Mouse (Mus musculus): Measurements from ENCODE around the gene Evc2.

DNA sequence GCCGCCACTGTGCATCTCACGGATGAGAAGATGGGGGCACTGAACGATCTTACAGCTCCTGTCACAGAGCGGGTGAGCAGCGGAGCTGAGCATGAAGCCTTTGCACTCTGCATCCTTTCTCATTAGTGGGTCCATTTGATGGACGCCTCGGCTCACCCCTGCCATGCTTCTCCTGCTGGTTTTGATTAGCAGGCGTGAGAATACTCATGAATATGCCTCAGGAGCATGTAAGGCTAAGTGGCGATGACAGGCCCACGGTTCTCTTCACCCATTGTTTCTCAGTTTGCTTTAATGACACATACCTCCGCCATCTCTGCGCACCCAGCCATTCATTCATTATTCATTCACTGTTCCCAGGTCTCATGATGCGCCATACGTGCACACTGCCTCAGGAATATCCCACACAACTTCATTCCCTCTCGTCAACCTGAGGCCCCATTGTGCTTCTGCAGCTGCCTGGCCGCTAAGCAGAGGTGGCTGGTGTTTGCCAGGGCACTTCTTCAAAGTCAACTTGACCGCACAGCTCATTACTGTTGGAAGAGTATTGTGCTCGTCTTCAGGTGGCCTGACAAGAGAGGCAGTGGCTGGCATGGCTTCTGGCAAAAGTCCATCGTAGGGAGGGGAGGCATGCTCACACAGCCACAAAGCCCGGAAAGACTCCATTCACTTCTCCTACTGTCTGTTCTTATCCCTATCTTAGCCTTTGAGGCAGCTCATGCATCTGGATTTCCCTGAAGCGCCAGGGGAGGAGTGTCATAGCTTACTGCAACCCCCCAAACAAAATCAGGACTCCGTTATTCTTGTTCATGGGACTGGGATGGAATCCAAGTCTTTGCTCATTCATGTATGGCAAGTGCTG is 57.1 kb downstream of the Evc2 start:
- no peak for TF ChIP-seq CTCF (IDR thresholded peaks at IDR 0.05; ENCODE audit: control insufficient read depth, insufficient read depth, insufficient read length)
- TF ChIP-seq CEBPB (IDR thresholded peaks at IDR 0.05; ENCODE audit: low read depth), result no peak
- no peak for TF ChIP-seq MAX (IDR thresholded peaks at IDR 0.05)
- no peak for TF ChIP-seq MYOG (IDR thresholded peaks at IDR 0.05; ENCODE audit: control insufficient read depth, extremely low read depth, insufficient read length)
